Mouse (Mus musculus) limb, embryonic 14.5 days (tissue): ENCODE data around the gene Hoxa5. TPM values are rescaled to one million over a fixed set of nuclear protein-coding genes. Genes with fewer than 3 reads are reported as not detected.

Experiments used
- ATAC-seq: fragments of 200-750 bp; cut with Nextera tagmentation; 2 replicates; pipeline ENCODE4 v1.8.0; 2017; ENCODE audit warnings: low read depth, moderate number of reproducible peaks, moderate TSS enrichment; ENCODE audit not compliant: low FRiP score
- DNase-seq: peaks from one replicate; pipeline ENCODE4 v3.0.0-alpha.2; 2015; ENCODE audit warnings: low spot score
- H3K27ac ChIP-seq: fragments of 300-500 bp; sonication (generic); replicated peaks from 2 replicates; pipeline ENCODE4 v1.5.1; 2014; ENCODE audit warnings: low read depth, mild to moderate bottlenecking, low read length, moderate library complexity, mixed read lengths
- H3K27me3 ChIP-seq: fragments of 300-500 bp; sonication (generic); 2 replicates; pipeline ENCODE4 v1.6.1; 2014; ENCODE audit warnings: low read length, mixed read lengths; ENCODE audit not compliant: control insufficient read depth, insufficient read depth
- H3K36me3 ChIP-seq: fragments of 300-500 bp; sonication (generic); 2 replicates; pipeline ENCODE4 v1.6.1; 2014; ENCODE audit warnings: mild to moderate bottlenecking, low read length, moderate library complexity, mixed read lengths; ENCODE audit not compliant: control insufficient read depth, insufficient read depth
- H3K4me1 ChIP-seq: fragments of 300-500 bp; sonication (generic); 2 replicates; pipeline ENCODE4 v1.6.1; 2014; ENCODE audit warnings: antibody characterized with exemption, low read length, mixed read lengths; ENCODE audit not compliant: control insufficient read depth, insufficient read depth
- H3K4me2 ChIP-seq: fragments of 300-500 bp; sonication (generic); replicated peaks from 2 replicates; pipeline ENCODE4 v1.6.1; 2014; ENCODE audit warnings: low read depth, mild to moderate bottlenecking, low read length, moderate library complexity; ENCODE audit not compliant: severe bottlenecking
- H3K4me3 ChIP-seq: fragments of 300-500 bp; sonication (generic); replicated peaks from 2 replicates; pipeline ENCODE4 v1.5.1; 2014; ENCODE audit warnings: low read length
- H3K9ac ChIP-seq: fragments of 300-500 bp; sonication (generic); 2 replicates; pipeline ENCODE4 v1.6.1; 2014; ENCODE audit warnings: mild to moderate bottlenecking, low read depth, low read length, moderate library complexity; ENCODE audit not compliant: severe bottlenecking
- H3K9me3 ChIP-seq: fragments of 300-500 bp; sonication (generic); 2 replicates; pipeline ENCODE4 v1.6.1; 2016; ENCODE audit warnings: low read length; ENCODE audit not compliant: control insufficient read depth
- POLR2A ChIP-seq: fragments of 200-500 bp; IDR thresholded peaks from 2 replicates; pipeline ENCODE4 v1.8.0; 2012; ENCODE audit warnings: inconsistent platforms, mild to moderate bottlenecking, moderate library complexity, borderline replicate concordance; ENCODE audit not compliant: insufficient read depth, insufficient read length; ENCODE audit errors: extremely low read depth
- WGBS: fragments of 180-500 bp; shearing (Covaris S2); extraction: QIAGEN DNeasy Blood & Tissue Kit; methylation state at CpG from one replicate; pipeline ENCODE4 v1.1.7; 2014; 5-methylcytosine and 5-hydroxymethylcytosine counted together
- polyA plus RNA-seq, 2 experiments: library from polyadenylated mRNA; depleted of rRNA in 1 of 2; stranded (reverse) in 1 of 2; unstranded in 1 of 2; fragments of >200 nt; fragmentation: Nextera tagmentation in 1 of 2; extraction: Ambion mirVana in 1 of 2; gene quantifications; 2 replicates each; pipeline versions ENCODE4 v1.2.1 to v1.2.3; 2012 to 2014

Gene Hoxa5
- polyA plus RNA-seq, 2 experiments, result 3.4 to 11.0 TPM

- Histone ChIP-seq H3K4me3 (no peak overlapping the region), H3K27ac (no peak overlapping the region), H3K4me2 (no peak overlapping the region), H3K4me1 (peaks cover 20% of the 10 kb centered on the region), H3K9me3 (no peaks in the 10 kb centered on the region), H3K9ac (no peak overlapping the region), H3K36me3 (peaks cover 18% of the 10 kb centered on the region), H3K27me3 (peaks cover 87% of the 10 kb centered on the region)
- WGBS, result 57% methylated on average over 1 of the region's 1 CpGs
- DNase-seq, result no peak
- ATAC-seq, result no peak
- TF ChIP-seq POLR2A, result no peak
These were observed 37.2 kb downstream of the Hoxa5 start for GRCm38 (mm10) chr6:52167176-52167575.

- TF ChIP-seq POLR2A, result no peak
- Histone ChIP-seq H3K4me1 (peaks cover 17% of the 10 kb centered on the region), H3K4me2 (no peak overlapping the region), H3K4me3 (no peak overlapping the region), H3K9me3 (no peaks in the 10 kb centered on the region), H3K27ac (no peak overlapping the region), H3K9ac (no peak overlapping the region), H3K36me3 (peaks cover 15% of the 10 kb centered on the region), H3K27me3 (peaks cover 87% of the 10 kb centered on the region)
- WGBS, result 34% methylated on average over 4 of the region's 4 CpGs
- ATAC-seq, result no peak
- DNase-seq, result no peak
These were observed 37.8 kb downstream of the Hoxa5 start for GRCm38 (mm10) chr6:52166431-52167077.

- peaks cover 23% of the 10 kb centered on the region for H3K4me1 ChIP-seq
- TF ChIP-seq POLR2A, result no peak
- H3K27me3 ChIP-seq, result peaks cover 87% of the 10 kb centered on the region
- no peak for ATAC-seq
- no peak overlapping the region for H3K9ac ChIP-seq
- H3K9me3 ChIP-seq, result no peaks in the 10 kb centered on the region
- H3K27ac ChIP-seq, result no peak overlapping the region
- H3K4me3 ChIP-seq, result no peak overlapping the region
- H3K36me3 ChIP-seq, result peaks cover 15% of the 10 kb centered on the region
- DNase-seq, result no peak
- 8% methylated on average over 28 of the region's 28 CpGs for WGBS
- H3K4me2 ChIP-seq, result no peak overlapping the region
These were observed 38.7 kb downstream of the Hoxa5 start for GRCm38 (mm10) chr6:52165441-52166370.

GRCm38 (mm10) chr6:52164626-52165440 is 39.6 kb downstream of the Hoxa5 start, which contains the start of gene Hoxa2:
Gene Hoxa2, minus strand, starts transcription at chr6:52164831.
- no peak for TF ChIP-seq POLR2A
- no peak for ATAC-seq
- DNase-seq, result no peak
- H3K36me3 ChIP-seq, result peaks cover 7% of the 10 kb centered on the region
- peaks cover 29% of the 10 kb centered on the region for H3K4me1 ChIP-seq
- H3K9ac ChIP-seq, result no peak within 1 kb of the TSS
- peak within 1 kb of the TSS; percentile 27 for H3K4me3 ChIP-seq
- H3K27me3 ChIP-seq, result peaks cover 87% of the 10 kb centered on the region
- WGBS, result 3% methylated on average over 25 of the region's 25 CpGs
- peak within 1 kb of the TSS; percentile 40 for H3K4me2 ChIP-seq
- H3K9me3 ChIP-seq, result no peaks in the 10 kb centered on the region
- H3K27ac ChIP-seq, result no peak within 1 kb of the TSS
